Mouse (Mus musculus): ENCODE results near the gene Pbrm1. TPM values are rescaled to one million over a fixed set of nuclear protein-coding genes. Genes with fewer than 3 reads are reported as not detected.

Gene Pbrm1
- polyA plus RNA-seq, 1 experiment: 20.4 TPM

DNA sequence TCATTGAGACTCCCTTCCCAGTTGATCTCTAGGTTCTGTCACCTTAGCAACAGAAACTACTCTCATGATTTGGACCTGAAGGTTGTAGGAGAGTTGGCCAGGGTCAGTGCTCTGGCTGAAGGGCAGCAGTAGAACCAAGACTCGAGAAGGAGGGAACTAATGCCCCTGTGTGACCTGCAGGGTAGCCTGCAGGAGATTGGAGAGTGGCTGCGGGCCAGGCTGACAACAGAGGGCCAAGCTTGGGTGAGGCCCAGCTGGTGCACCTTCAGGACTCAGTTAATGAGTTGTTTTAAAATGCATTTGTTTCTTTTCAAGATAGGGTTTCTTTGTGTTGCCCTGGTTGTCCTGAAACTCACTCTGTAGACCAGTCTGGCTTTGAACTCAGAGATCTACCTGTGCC, 146.1 kb downstream of the Pbrm1 start:
- DNase-seq (ENCODE audit: extremely low spot score in 1 of 2, low spot score in 1 of 2): no peak

DNA sequence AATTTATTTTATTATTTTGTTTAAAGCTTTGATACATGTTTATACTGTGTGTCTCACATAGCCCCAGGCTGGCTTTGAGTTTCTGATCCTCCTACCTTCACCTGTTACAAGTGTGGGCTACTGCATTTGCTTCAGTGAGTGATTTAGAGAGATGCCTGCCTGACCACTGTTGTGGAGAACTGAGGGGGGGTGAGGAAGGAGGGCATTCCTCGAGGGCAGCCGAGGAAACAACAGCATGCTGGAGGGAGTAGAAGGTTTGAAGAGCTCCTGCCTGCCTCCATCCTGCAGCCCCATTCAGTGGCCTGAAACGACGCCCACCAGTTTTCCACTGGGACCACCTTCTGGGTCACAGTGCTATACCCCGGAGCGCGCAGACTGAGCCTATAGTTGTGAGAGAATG, 146.5 kb downstream of the Pbrm1 start:
- no peak for DNase-seq (ENCODE audit: extremely low spot score in 1 of 2, low spot score in 1 of 2)

DNA sequence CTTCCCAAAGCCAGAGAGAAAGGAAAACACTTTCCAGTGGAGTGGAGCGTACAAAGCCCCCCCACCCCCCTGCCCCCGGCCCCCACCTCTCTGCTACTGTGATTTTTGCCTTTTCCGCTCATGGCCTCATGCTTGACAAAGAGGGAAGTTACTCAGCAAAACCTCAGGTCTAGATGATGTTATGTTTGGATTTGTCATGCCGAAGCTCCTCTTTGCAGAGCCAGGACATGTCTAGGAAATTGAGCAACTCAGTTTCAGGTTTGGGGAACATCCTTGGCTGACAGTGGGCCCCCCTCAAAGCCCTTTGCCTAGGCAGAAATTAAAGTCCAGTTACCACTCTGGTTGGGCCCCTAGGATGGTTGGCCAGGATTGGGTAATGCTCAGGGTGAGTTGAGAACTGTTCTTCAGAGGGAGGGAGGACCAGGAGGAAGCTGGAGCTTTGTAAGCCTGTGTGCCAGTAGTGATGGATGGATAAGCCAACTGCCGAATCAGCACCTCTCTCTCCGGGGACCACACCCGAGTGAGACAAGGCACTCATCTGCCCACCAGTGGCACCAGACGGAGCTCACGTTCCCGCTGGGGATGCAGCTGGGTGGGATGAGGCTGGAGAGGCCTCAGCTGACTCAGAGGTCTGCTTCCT, 147.2 kb downstream of the Pbrm1 start:
- DNase-seq (ENCODE audit: extremely low spot score in 1 of 2, low spot score in 1 of 2): no peak

- DNase-seq (ENCODE audit: extremely low spot score in 1 of 2, low spot score in 1 of 2): no peak
Observed at GRCm38 (mm10) chr14:31166827-31167226, 147.9 kb downstream of the Pbrm1 start.

GRCm38 (mm10) chr14:31168425-31168824, 149.5 kb downstream of the Pbrm1 start, which contains the start of gene Stab1:
Stab1 (minus strand) TSS chr14:31168641.
- DNase-seq (ENCODE audit: extremely low spot score in 1 of 2, low spot score in 1 of 2): no peak

- no peak for DNase-seq (ENCODE audit: extremely low spot score in 1 of 2, low spot score in 1 of 2)
Observed at GRCm38 (mm10) chr14:31169508-31169907, 150.6 kb downstream of the Pbrm1 start.

DNA sequence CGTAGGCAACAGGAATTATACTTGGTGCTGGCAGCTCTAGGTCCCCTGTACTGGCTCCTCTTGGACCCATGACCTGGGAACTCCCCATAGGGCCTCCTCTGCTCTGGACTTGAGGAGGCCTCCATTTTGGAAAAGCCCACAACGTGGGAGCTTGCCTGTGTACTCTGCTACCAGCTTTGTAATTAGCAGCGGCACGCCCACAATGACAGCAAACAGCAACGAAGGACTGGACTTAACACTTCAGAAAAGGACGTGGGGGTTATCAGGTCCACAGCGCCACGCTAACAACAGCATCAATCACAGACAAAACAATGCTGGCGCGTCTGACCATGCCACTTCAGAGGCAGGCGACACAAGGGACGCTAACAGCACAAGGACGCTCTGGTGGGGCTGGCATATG, 152.0 kb downstream of the Pbrm1 start:
- no peak for DNase-seq (ENCODE audit: extremely low spot score in 1 of 2, low spot score in 1 of 2)

Other genes with a start within 250 kb of the Pbrm1 start
- 32.6 and 33.3 TPM in 2 replicates for gene Tmem110, start 193.5 kb upstream of the Pbrm1 start, polyA plus RNA-seq (2012; rRNA removed)
- gene Mustn1, start 139.9 kb upstream of the Pbrm1 start, polyA plus RNA-seq (2012; rRNA removed): 2.3 and 3.3 TPM in 2 replicates
- gene Itih4, start 132.7 kb upstream of the Pbrm1 start, polyA plus RNA-seq (2012; rRNA removed): 0.08 and 0.13 TPM in 2 replicates
- 26.1 and 28.7 TPM in 2 replicates for gene Itih3, start 95.4 kb upstream of the Pbrm1 start, polyA plus RNA-seq (2012; rRNA removed)
- gene Itih1, start 75.8 kb upstream of the Pbrm1 start, polyA plus RNA-seq (2012; rRNA removed): not detected in 2 replicates
- 13.4 and 14.3 TPM in 2 replicates for gene Nek4, start 67.8 kb upstream of the Pbrm1 start, polyA plus RNA-seq (2012; rRNA removed)
- gene Glt8d1, start 17.7 kb upstream of the Pbrm1 start, polyA plus RNA-seq (2012; rRNA removed): 118 and 124 TPM in 2 replicates
- 226 and 247 TPM in 2 replicates for gene Spcs1, start 17.5 kb upstream of the Pbrm1 start, polyA plus RNA-seq (2012; rRNA removed)
- gene Gnl3, start within 50 bp of the Pbrm1 start, polyA plus RNA-seq (2012; rRNA removed): 61.6 and 64.0 TPM in 2 replicates
- gene Smim4, start 109.8 kb downstream of the Pbrm1 start, polyA plus RNA-seq (2012; rRNA removed): 25.7 and 29.9 TPM in 2 replicates
- 20.2 and 21.4 TPM in 2 replicates for gene Nt5dc2, start 111.9 kb downstream of the Pbrm1 start, polyA plus RNA-seq (2012; rRNA removed)
- 15.5 and 19.1 TPM in 2 replicates for gene Stab1, start 149.5 kb downstream of the Pbrm1 start, polyA plus RNA-seq (2012; rRNA removed)
- 51.3 and 55.5 TPM in 2 replicates for gene Tnnc1, start 189.2 kb downstream of the Pbrm1 start, polyA plus RNA-seq (2012; rRNA removed)
- 343 and 370 TPM in 2 replicates for gene Nisch, start 197.8 kb downstream of the Pbrm1 start, polyA plus RNA-seq (2012; rRNA removed)
- gene Sema3g, start 198.7 kb downstream of the Pbrm1 start, polyA plus RNA-seq (2012; rRNA removed): 3.5 and 3.9 TPM in 2 replicates
- gene Phf7, start 232.2 kb downstream of the Pbrm1 start, polyA plus RNA-seq (2012; rRNA removed): 4.5 and 5.9 TPM in 2 replicates
- gene Bap1, start 232.3 kb downstream of the Pbrm1 start, polyA plus RNA-seq (2012; rRNA removed): 131 and 145 TPM in 2 replicates